Mouse (Mus musculus) MEL (cell line): ENCODE measurements around the gene Slc25a47.

Experiments
- CTCF ChIP-seq, 3 experiments: IDR thresholded peaks in 2 of 3; conservative IDR thresholded peaks in 1 of 3; 2 replicates each; pipeline ENCODE4 v1.5.1; 2011 to 2012; ENCODE audit warnings: low read length in 3 of 3, low read depth in 2 of 3, mild to moderate bottlenecking in 2 of 3, improper control_type of control experiment in 1 of 3, inconsistent platforms in 1 of 3, mixed read lengths in 1 of 3, moderate library complexity in 1 of 3; ENCODE audit not compliant: control insufficient read depth in 1 of 3, insufficient read depth in 1 of 3, poor library complexity in 1 of 3, severe bottlenecking in 1 of 3
- ELF1 ChIP-seq: IDR thresholded peaks from 2 replicates; pipeline ENCODE4 v1.6.1; 2014; ENCODE audit warnings: low read depth, mild to moderate bottlenecking, inconsistent platforms, low read length, improper control_type of control experiment, moderate library complexity
- EP300 ChIP-seq, 2 experiments: IDR thresholded peaks; 2 replicates each; pipeline ENCODE4 v1.6.1; 2011; ENCODE audit warnings: improper control_type of control experiment in 2 of 2, low read length in 2 of 2, low read depth in 1 of 2, mild to moderate bottlenecking in 1 of 2
- ETS1 ChIP-seq: IDR thresholded peaks from 2 replicates; pipeline ENCODE4 v1.6.1; 2012; ENCODE audit warnings: low read depth, mild to moderate bottlenecking, inconsistent platforms, low read length, improper control_type of control experiment, moderate library complexity
- GABPA ChIP-seq: IDR thresholded peaks from 2 replicates; pipeline ENCODE4 v1.6.1; 2012; ENCODE audit warnings: low read depth, mild to moderate bottlenecking, inconsistent platforms, low read length, improper control_type of control experiment, moderate library complexity
- GATA1 ChIP-seq: IDR thresholded peaks from 2 replicates; pipeline ENCODE4 v1.6.1; 2011; ENCODE audit warnings: low read depth, low read length, improper control_type of control experiment
- MAFK ChIP-seq: IDR thresholded peaks from 2 replicates; pipeline ENCODE4 v1.6.1; 2011; ENCODE audit warnings: low read depth, mild to moderate bottlenecking, low read length, improper control_type of control experiment, borderline replicate concordance
- MXI1 ChIP-seq: IDR thresholded peaks from 2 replicates; pipeline ENCODE4 v1.6.1; 2011; ENCODE audit warnings: mild to moderate bottlenecking, low read depth, low read length, improper control_type of control experiment
- NELFE ChIP-seq: IDR thresholded peaks from 2 replicates; pipeline ENCODE4 v1.6.1; 2011; ENCODE audit warnings: low read depth, low read length, improper control_type of control experiment
- POLR2A ChIP-seq, 2 experiments: IDR thresholded peaks; 2 replicates each; pipeline ENCODE4 v1.6.1; 2011 to 2012; ENCODE audit warnings: low read length in 2 of 2, mild to moderate bottlenecking in 2 of 2, control low read depth in 1 of 2, improper control_type of control experiment in 1 of 2, low read depth in 1 of 2, moderate library complexity in 1 of 2; ENCODE audit not compliant: control insufficient read depth in 1 of 2, insufficient read depth in 1 of 2, poor library complexity in 1 of 2
- TAL1 ChIP-seq: IDR thresholded peaks from 2 replicates; pipeline ENCODE4 v1.6.1; 2012; ENCODE audit warnings: mild to moderate bottlenecking, inconsistent platforms, low read length, moderate library complexity, mixed read lengths

GRCm38 (mm10) chr12:108892989-108893714, 57.3 kb downstream of the Slc25a47 start, which contains the start of gene Wdr25:
- TF ChIP-seq CTCF (IDR thresholded peaks at IDR 0.05 in 2 of 3, conservative IDR thresholded peaks at IDR 0.05 in 1 of 3; ENCODE audit: control insufficient read depth in 1 of 3, insufficient read depth in 1 of 3, low read depth in 2 of 3, low read length in 3 of 3, poor library complexity in 1 of 3, severe bottlenecking in 1 of 3) (no peak), NELFE (no peak), ETS1 (0 out of 2 replicates have a peak, but pooled peaks have one; percentile 12), POLR2A (IDR thresholded peaks at IDR 0.05; ENCODE audit: control insufficient read depth in 1 of 2, insufficient read depth in 1 of 2, low read depth in 1 of 2, low read length in 2 of 2, poor library complexity in 1 of 2) (no peak), MAFK (no peak), EP300 (IDR thresholded peaks at IDR 0.05; ENCODE audit: low read depth in 1 of 2, low read length in 2 of 2) (no peak), ELF1 (no peak), GABPA (no peak), GATA1 (0 out of 2 replicates have a peak, but pooled peaks have one; percentile 10), MXI1 (no peak), TAL1 (no peak)
